Mouse (Mus musculus): Measurements from ENCODE around the gene Hoxc5. TPM values are rescaled to one million over a fixed set of nuclear protein-coding genes. Genes with fewer than 3 reads are reported as not detected.

Hoxc5 gene
- polyA plus RNA-seq, 1 experiment = not detected

DNA sequence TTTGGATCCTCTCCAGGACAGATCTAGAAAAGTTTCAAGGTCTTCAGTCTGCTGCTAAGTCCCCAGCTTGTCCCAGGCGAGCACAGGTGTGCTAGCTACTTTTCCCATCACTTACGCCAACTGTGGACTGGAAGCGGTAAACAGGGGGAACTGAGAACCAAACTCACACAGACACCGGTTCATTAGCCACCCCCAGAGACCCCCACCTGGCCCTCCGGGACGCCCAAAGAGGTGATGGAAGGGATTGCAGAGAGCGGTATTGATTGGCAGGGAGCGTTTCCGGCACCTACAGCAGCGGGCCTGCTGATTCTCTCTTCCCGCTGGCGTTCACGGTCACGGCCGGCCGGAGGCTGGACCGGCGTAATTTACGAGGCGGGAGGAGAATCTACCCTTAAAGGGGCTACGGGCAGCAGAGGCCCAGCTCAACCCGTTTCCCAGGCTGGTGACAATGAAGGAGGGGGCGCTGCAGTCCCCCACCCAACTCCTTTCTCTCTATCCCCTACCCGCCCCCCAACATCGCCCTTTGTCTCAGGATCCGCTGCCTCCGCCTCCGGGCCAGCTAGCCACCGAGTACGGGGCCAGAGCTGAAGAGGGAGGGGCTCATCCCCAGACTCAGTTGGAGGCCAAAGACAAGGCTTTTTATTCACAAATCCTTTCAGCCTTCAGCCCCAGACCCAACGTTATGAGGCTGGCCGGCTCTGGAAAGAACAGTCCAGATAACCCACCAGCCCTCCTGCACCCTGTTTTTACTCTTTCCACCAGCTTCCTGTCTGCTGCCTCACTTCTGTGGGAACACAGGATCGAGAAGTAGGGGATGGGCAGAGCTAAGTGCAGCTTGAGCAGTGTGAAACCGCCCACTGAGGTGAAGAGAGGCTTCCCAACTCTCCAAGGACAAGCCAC lies 27.7 kb upstream of the Hoxc5 start:
- WGBS = 2% methylated on average over 34 of the region's 34 CpGs
- Histone ChIP-seq H3K27ac (ENCODE audit: insufficient read depth, low read depth, low read length) (no peak overlapping the region), H3K4me1 (ENCODE audit: control insufficient read depth, insufficient read depth, low read length) (0 out of 2 replicates have a peak, but pooled peaks cover 3% of the 10 kb centered on the region), H3K4me3 (ENCODE audit: insufficient read depth, low read depth, low read length) (no peak overlapping the region)
- TF ChIP-seq POLR2A (IDR thresholded peaks at IDR 0.05; ENCODE audit: insufficient read depth, low read depth, low read length) (no peak), CTCF (IDR thresholded peaks at IDR 0.05; ENCODE audit: insufficient read depth, low read depth, low read length) (no peak)

GRCm38 (mm10) chr15:102942739-102943467 lies 24.3 kb upstream of the Hoxc5 start:
- WGBS = under 1% methylated on average over 52 of the region's 53 CpGs
- TF ChIP-seq CTCF (IDR thresholded peaks at IDR 0.05; ENCODE audit: insufficient read depth, low read depth, low read length) (no peak), POLR2A (IDR thresholded peaks at IDR 0.05; ENCODE audit: insufficient read depth, low read depth, low read length) (no peak)
- Histone ChIP-seq H3K27ac (ENCODE audit: insufficient read depth, low read depth, low read length) (no peak overlapping the region), H3K4me3 (ENCODE audit: insufficient read depth, low read depth, low read length) (no peak overlapping the region), H3K4me1 (ENCODE audit: control insufficient read depth, insufficient read depth, low read length) (0 out of 2 replicates have a peak, but pooled peaks cover 3% of the 10 kb centered on the region)

GRCm38 (mm10) chr15:102943468-102943813 lies 23.8 kb upstream of the Hoxc5 start:
- WGBS = 5% methylated on average over 5 of the region's 5 CpGs

DNA sequence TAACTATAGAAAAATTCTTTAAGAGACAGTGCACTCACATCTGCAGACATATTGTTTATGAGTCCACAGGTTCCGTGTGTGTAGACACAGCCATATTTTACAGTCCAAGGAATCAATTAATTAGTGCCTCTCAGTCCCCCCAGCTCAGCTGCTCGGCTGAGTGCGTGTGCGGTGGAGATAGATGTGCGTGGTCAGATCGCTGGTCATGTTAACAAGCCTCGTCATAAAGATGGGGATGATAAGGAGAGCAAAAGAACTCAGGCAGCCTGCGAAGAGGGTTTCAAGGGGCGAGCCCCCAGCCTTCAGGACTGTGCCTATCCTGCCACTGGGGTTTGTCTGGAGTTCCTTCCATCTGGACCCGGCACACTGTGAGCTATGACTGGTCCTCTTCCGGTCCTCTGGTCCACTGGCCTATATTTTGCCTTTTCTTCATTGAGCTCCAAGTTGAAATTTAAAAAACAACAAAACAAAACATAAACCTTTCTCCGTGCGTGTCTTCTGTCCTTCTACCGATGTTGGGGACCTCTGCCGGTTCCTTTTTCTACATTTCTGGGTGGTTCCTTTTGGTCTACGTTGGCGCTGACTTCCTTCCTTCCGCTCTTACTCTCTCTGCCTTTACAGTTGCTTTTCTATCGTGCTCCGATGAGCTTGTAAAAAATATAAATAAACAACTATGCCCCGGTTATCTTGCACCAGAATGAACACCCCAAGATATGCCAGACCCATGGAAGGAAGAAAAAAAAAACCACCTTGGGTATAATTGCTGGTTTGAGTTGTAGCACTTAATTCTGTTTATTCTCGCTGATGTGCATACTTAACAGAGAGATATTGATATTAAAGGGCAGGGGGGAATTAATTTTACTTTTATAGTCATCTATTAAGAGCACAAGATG lies 21.8 kb upstream of the Hoxc5 start:
- WGBS = 14% methylated on average over 22 of the region's 22 CpGs
- no peak overlapping the region for H3K27ac ChIP-seq (ENCODE audit: insufficient read depth, low read depth, low read length)
- TF ChIP-seq CTCF (IDR thresholded peaks at IDR 0.05; ENCODE audit: insufficient read depth, low read depth, low read length) (no peak), POLR2A (IDR thresholded peaks at IDR 0.05; ENCODE audit: insufficient read depth, low read depth, low read length) (no peak)
- no peak overlapping the region for H3K4me3 ChIP-seq (ENCODE audit: insufficient read depth, low read depth, low read length)
- H3K4me1 ChIP-seq (ENCODE audit: control insufficient read depth, insufficient read depth, low read length) = 0 out of 2 replicates have a peak, but pooled peaks cover 3% of the 10 kb centered on the region

More at GRCm38 (mm10) chr15:102943468-102943813, 23.8 kb upstream of the Hoxc5 start:
- no peak overlapping the region for H3K4me3 ChIP-seq (ENCODE audit: insufficient read depth, low read depth, low read length)
- H3K4me1 ChIP-seq (ENCODE audit: control insufficient read depth, insufficient read depth, low read length) = 0 out of 2 replicates have a peak, but pooled peaks cover 3% of the 10 kb centered on the region
- H3K27ac ChIP-seq (ENCODE audit: insufficient read depth, low read depth, low read length) = no peak overlapping the region
- TF ChIP-seq POLR2A (IDR thresholded peaks at IDR 0.05; ENCODE audit: insufficient read depth, low read depth, low read length) = no peak
- TF ChIP-seq CTCF (IDR thresholded peaks at IDR 0.05; ENCODE audit: insufficient read depth, low read depth, low read length) = no peak

DNA sequence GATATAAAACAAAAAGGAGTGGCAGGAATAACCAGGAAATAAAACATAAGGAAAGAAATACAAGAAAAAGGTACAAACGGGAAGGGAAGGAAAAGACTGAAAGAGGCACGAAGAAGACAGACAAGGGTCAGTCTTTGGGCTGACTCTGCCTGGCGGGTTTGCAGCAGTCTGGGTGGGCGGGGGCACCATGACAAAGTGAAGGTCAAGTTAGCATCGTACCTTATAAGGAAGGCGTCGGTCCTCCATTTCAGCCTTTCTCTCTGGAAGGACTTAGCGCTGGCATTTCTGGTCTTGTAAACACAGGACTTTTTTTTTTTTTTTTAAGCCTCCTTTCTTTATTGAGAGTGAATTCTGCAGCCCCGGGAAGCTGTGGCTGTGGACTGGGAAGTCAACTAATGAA lies 20.0 kb upstream of the Hoxc5 start:
- 7% methylated on average over 9 of the region's 9 CpGs for WGBS
- H3K4me3 ChIP-seq (ENCODE audit: insufficient read depth, low read depth, low read length) = no peak overlapping the region
- no peak overlapping the region for H3K27ac ChIP-seq (ENCODE audit: insufficient read depth, low read depth, low read length)
- TF ChIP-seq CTCF (IDR thresholded peaks at IDR 0.05; ENCODE audit: insufficient read depth, low read depth, low read length) = no peak
- no peak for TF ChIP-seq POLR2A (IDR thresholded peaks at IDR 0.05; ENCODE audit: insufficient read depth, low read depth, low read length)
- 0 out of 2 replicates have a peak, but pooled peaks cover 3% of the 10 kb centered on the region for H3K4me1 ChIP-seq (ENCODE audit: control insufficient read depth, insufficient read depth, low read length)

DNA sequence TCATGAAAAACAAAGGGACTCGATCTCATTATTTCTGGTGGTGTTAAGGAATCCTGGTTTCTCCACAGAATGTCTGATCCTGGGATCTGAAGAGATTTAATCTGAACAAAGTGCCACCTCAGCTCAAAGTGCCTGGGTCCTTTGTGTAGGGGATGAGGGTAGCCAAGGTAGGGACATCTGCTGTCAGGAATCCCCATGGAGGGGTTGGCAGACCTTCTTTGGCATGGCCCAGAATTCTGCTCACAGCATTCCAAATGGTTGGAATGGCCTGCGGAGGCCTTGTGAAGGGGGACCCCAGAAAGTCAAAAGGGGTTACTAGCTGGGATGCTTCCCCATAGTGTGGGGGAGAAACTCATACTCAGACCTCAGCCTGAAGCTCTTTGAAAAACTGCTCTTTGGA lies 18.4 kb upstream of the Hoxc5 start:
- H3K4me1 ChIP-seq (ENCODE audit: control insufficient read depth, insufficient read depth, low read length) = no peaks in the 10 kb centered on the region
- TF ChIP-seq POLR2A (IDR thresholded peaks at IDR 0.05; ENCODE audit: insufficient read depth, low read depth, low read length) = no peak
- TF ChIP-seq CTCF (IDR thresholded peaks at IDR 0.05; ENCODE audit: insufficient read depth, low read depth, low read length) = no peak
- 18% methylated on average over 2 of the region's 2 CpGs for WGBS
- no peak overlapping the region for H3K27ac ChIP-seq (ENCODE audit: insufficient read depth, low read depth, low read length)
- H3K4me3 ChIP-seq (ENCODE audit: insufficient read depth, low read depth, low read length) = no peak overlapping the region

DNA sequence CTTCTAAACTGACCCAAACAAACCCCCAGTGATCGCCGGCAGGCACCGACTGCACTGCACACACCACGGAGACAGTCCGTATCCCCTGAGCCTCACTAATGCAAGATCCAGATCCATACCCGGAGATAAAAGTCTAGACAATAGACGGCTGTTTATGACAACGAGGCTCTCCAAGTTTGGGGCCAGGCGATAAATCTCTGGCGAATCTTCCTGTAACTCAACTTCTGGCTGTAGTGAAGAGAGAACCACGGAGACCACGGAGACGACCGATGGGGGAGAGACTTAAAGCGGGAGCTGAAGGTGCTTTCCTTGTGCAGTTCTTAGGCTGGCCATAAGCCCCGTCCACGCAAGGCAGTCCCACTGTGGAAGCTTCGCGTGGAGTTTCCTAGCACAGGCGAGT lies 17.5 kb upstream of the Hoxc5 start:
- Histone ChIP-seq H3K27ac (ENCODE audit: insufficient read depth, low read depth, low read length) (no peak overlapping the region), H3K4me1 (ENCODE audit: control insufficient read depth, insufficient read depth, low read length) (no peaks in the 10 kb centered on the region), H3K4me3 (ENCODE audit: insufficient read depth, low read depth, low read length) (no peak overlapping the region)
- WGBS = 2% methylated on average over 20 of the region's 20 CpGs
- TF ChIP-seq CTCF (IDR thresholded peaks at IDR 0.05; ENCODE audit: insufficient read depth, low read depth, low read length) (no peak), POLR2A (IDR thresholded peaks at IDR 0.05; ENCODE audit: insufficient read depth, low read depth, low read length) (no peak)

GRCm38 (mm10) chr15:102950877-102951276 lies 16.4 kb upstream of the Hoxc5 start:
- WGBS = 10% methylated on average over 2 of the region's 2 CpGs
- Histone ChIP-seq H3K27ac (ENCODE audit: insufficient read depth, low read depth, low read length) (no peak overlapping the region), H3K4me3 (ENCODE audit: insufficient read depth, low read depth, low read length) (no peak overlapping the region), H3K4me1 (ENCODE audit: control insufficient read depth, insufficient read depth, low read length) (no peaks in the 10 kb centered on the region)
- TF ChIP-seq CTCF (IDR thresholded peaks at IDR 0.05; ENCODE audit: insufficient read depth, low read depth, low read length) (no peak), POLR2A (IDR thresholded peaks at IDR 0.05; ENCODE audit: insufficient read depth, low read depth, low read length) (no peak)
